Mouse (Mus musculus) urinary bladder, adult 18-20 months (tissue): Measurements from ENCODE around the gene Xlr3c.
"Not testable (repeated sequence)": the region's sequence is repeated elsewhere in the genome, so short reads cannot be mapped to it uniquely, and the experiment has no call there.

Experiments used
- DNase-seq, 2 experiments: peaks; one replicate each; pipeline ENCODE4 v3.0.0; 2022; ENCODE audit warnings: low spot score in 2 of 2, mixed read lengths in 2 of 2

Xlr3c gene

GRCm38 (mm10) chrX:73265270-73265669 is at the start of gene Xlr3c:
Gene Xlr3c, minus strand, starts transcription at chrX:73265390.
- not testable (repeated sequence) for DNase-seq

- DNase-seq, result no peak
Measured at GRCm38 (mm10) chrX:73312522-73312921, 47.3 kb upstream of the Xlr3c start.

DNA sequence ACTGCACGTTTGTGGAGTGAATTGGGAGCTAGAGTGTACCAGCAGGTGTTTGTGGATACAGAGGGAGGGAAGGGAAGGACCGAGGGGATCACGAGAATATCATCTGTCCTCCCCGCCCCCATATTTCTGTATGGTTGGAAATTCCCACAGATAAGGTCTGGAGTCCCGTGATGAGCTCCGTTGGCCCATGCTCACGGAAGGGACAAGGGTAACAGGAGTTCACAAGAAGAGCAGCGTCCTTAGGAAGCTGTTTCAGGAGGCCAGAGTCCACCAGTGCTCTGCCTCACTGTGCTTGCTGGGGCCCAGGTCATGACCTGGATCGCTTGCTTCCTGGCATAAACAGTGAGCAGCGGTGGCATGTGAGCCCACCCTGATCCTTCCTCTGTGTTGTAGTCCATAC is 30.6 kb upstream of the Xlr3c start:
- not testable (repeated sequence) for DNase-seq

- DNase-seq, result not testable (repeated sequence)
Measured at GRCm38 (mm10) chrX:73292876-73293275, 27.7 kb upstream of the Xlr3c start, which contains the start of the genes Xlr5a and Xlr5c. Gene Xlr5a, minus strand, starts transcription at chrX:73292976. Gene Xlr5c, minus strand, starts transcription at chrX:73292976.

DNA sequence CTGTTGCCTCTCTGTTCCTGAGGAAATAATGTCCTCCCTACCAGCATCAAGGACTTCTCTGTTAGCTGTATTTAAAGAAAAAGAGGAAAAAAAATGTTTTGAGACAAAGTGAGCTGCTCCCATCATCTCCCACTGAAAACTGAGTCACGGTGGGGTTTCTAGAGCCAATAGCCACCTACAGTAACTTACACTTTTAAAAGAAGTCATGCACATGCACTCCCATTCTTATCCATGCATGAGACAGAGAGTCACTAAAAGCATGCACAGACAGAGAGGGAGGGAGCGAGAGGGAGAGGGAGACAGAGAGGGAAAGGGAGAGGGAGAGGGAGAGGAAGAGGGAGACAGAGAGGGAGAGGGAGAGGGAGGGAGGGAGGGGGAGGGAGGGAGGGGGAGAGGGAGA is 2.8 kb downstream of the Xlr3c start:
- DNase-seq, result not testable (repeated sequence)

DNA sequence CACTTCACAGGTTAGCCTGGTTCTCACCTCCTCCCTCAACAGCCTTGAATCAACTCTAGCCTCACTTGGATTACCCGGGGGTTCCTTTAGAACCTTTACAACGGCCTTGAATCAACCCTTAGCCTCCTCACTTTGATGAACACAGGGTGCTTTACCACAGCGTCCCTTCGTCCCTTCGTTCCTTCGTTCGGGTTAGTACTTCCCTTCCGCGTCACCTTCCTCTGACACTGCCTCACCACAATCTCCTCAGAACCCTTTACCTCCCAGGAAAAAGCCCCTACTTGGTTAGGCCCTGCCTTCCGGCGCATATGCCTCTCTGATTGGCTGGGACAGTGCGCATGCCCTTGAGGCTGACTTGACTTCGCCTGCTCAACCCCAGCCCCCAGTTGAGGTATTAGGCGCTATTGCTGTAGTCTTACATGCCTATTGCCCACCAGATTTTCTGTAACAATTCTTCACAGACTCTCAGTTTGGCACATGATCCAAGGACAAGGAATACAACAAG is 22.3 kb downstream of the Xlr3c start, which contains the start of gene Xlr4c:
Xlr4c (minus strand) TSS at position 310 of the 505 bp plus-strand sequence.
- DNase-seq, result not testable (repeated sequence)

- DNase-seq, result no peak
Measured at GRCm38 (mm10) chrX:73229288-73229687, 35.9 kb downstream of the Xlr3c start.

DNA sequence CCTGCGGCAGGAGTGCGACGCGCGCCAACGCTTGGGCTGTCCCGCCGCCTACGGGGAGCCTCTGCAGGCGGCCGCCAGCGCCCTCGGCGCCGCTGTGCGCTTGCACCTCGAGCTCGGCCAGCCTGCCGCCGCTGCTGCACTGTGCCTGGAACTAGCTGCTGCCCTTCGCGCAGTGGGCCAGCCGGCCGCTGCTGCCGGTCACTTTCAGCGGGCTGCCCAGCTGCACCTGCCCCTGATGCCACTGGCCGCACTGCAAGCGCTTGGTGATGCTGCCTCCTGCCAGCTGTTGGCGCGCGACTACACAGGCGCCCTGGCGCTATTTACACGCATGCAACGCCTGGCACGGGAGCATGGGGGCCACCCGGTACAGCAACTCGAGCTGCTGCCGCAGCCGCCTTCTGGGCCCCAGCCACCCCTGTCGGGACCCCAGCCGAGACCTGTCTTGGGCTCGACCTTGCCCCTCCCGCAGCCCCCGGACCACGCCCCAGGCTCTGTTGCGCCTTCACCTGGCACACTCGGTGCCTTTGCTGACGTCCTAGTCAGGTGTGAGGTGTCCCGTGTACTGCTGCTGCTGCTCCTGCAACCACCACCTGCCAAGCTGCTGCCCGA is 36.5 kb downstream of the Xlr3c start:
- peak; percentile 16 to 51 for DNase-seq

DNA sequence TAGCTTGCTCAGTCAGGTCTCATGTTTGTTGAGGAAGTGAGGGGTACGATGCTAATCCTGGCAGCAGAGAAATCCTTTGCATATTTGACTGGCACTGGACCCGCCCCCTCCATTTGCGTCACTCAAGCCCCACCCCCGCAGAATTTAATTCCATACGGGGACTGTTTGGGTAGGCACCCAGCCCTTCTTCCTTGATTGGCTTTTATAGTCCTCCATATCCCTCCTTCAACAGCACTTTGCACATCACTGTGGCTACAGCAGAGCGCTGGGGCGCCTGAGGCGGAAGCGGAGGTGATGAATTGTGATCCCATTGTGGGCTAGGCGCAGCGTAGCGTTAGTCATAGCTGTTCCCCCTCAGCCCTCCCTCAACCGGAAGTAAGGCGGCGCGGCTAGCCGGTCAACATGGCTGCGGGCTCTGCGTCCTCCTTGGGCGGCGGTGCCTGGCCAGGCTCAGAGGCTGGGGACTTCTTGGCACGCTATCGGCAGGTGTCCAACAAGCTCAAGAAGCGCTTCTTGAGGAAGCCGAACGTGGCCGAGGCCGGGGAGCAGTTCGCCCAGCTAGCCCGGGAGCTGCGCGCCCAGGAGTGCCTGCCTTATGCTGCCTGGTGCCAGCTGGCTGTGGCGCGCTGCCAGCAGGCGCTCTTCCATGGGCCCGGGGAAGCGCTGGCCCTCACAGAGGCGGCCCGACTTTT is 37.1 kb downstream of the Xlr3c start, which contains the start of gene F8a:
F8a (plus strand) TSS at position 378 of the 692 bp plus-strand sequence.
- DNase-seq, result peak; percentile 70 to 75

DNA sequence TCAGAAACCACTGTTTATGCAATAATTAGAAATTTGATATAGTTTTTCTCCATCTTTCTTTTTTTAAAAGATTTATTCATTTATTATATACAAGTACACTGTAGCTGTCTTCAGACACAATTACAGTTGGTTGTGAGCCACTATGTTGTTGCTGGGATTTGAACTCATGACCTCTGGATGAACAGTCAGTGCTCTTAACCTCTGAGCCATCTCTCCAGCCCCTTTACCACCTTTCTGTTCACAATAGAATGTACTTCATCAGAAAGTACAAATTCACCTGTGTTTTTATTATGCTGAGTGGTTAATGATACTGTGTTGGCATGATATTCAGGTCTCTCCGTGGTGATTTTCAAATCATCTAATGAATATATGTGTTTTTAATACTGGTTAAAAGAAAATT is 39.8 kb downstream of the Xlr3c start:
- no peak for DNase-seq

DNA sequence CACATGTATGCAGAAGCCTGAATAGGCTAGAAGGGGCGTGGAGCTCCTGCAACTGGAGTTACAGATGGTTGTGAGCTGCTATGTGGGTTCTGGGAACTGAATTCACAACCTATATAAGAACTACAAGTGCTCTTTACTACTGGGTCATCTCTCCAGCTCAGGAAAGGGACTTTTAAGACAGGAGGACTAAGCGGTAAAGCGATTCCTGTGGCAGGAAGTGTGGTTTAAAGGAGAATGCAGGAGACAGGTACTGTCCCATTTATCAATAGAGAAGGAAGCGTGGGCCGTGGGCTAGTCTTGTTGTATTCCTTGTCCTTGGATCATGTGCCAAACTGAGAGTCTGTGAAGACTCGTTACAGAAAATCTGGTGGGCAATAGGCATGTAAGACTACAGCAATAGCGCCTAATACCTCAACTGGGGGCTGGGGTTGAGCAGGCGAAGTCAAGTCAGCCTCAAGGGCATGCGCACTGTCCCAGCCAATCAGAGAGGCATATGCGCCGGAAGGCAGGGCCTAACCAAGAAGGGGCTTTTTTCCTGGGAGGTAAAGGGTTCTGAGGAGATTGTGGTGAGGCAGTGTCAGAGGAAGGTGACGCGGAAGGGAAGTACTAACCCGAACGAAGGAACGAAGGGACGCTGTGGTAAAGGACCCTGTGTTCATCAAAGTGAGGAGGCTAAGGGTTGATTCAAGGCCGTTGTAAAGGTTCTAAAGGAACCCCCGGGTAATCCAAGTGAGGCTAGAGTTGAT is 51.2 kb downstream of the Xlr3c start, which contains the start of gene Xlr4b:
Xlr4b (plus strand) TSS at position 515 of the 746 bp plus-strand sequence.
- not testable (repeated sequence) for DNase-seq
